In the genomic region with DNA sequence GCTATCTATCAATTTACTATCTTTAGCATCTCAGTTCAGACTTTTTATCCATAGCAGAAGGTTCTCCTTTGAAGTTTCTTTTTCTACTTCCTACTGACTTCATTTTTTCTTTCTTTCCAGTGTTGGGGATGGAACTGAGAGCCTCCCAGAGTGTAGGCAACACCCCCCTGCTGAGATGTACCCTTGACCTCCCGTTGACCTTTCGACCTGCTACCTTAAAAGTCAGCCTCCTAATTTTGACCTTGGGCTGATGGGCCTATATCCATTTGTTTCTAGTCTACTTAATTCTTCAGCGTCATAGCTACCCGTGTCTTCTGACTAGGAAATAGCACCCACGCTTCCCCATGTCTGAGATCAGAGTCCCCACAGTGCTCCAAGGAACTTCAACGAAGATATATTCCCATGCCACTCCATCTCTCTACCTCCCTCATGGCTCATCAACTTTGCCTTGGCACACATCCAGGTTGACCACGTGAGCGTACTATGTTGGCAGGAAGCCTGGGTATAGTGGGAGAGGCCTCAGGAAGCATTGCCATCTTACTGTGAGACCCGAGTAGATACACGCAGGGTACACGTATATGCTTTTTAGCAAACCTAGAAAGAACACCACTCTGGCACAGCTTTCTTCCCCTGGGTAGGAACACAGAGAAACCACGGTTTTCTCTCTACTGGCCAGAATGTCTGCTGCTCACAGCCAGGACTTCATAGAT, we compare ENCODE assay signal across 8 mouse cellular contexts. TPM values are rescaled to one million over a fixed set of nuclear protein-coding genes. Genes with fewer than 3 reads are reported as not detected.
A peak's percentile ranks its signal among the peaks of the same experiment; 100 is the strongest.
DNase-seq lines count a peak whose midpoint lies in the region; ATAC-seq and TF ChIP-seq lines count a peak whose summit lies in the region.

No protein-coding gene starts in this region.

- TF ChIP-seq POLR2A in bone marrow macrophage, adult 2 months (IDR thresholded peaks at IDR 0.05; ENCODE audit: borderline replicate concordance, low read depth, low read length): no peak

- H3K9ac ChIP-seq in hindbrain, postnatal 0 days (replicated peaks; ENCODE audit: low read length): no peak overlapping the region

- no peaks in the 10 kb centered on the region for H3K9me3 ChIP-seq in hindbrain, postnatal 0 days (ENCODE audit: low read length)

- H3K4me1 ChIP-seq in bone marrow macrophage, adult 2 months (ENCODE audit: control insufficient read depth, insufficient read depth, low read length): peaks cover 12% of the 10 kb centered on the region
- 0 out of 2 replicates have a peak, but pooled peaks cover 3% of the 10 kb centered on the region for H3K4me1 ChIP-seq in hindbrain, postnatal 0 days (ENCODE audit: insufficient read depth, low read length)

- H3K4me2 ChIP-seq in hindbrain, postnatal 0 days (ENCODE audit: low read depth, low read length): peak overlapping the region; percentile 48

- no peaks in the 10 kb centered on the region for H3K27me3 ChIP-seq in hindbrain, postnatal 0 days (ENCODE audit: insufficient read depth, low read length)

- ATAC-seq in hindbrain, postnatal 0 days: peak; percentile 62
- peak; percentile 6; the same call in 1 of the 2 replicates for ATAC-seq in megakaryocyte, adult 5-6 weeks (ENCODE audit: poor library complexity, severe bottlenecking)

- no peak for TF ChIP-seq CTCF in bone marrow macrophage, adult 2 months (IDR thresholded peaks at IDR 0.05; ENCODE audit: low read depth, low read length)
- TF ChIP-seq CTCF in hindbrain, postnatal 0 days (IDR thresholded peaks at IDR 0.05; ENCODE audit: low read depth): no peak

- DNase-seq in MN1 (ENCODE audit: low spot score): peak; percentile 89
- DNase-seq in frontal cortex, postnatal 25 days (ENCODE audit: low spot score in 2 of 2): peak; percentile 46 to 70
- DNase-seq in hindbrain, postnatal 0 days (ENCODE audit: low spot score): peak; percentile 89
- DNase-seq in layer of hippocampus, postnatal 36 days: peak; percentile 67 to 69
- peak; percentile 3 to 27 for DNase-seq in spleen, postnatal 36 days (ENCODE audit: low spot score in 2 of 2)
- no peak for DNase-seq in embryo, embryonic 9.5 days (ENCODE audit: extremely low spot score)

- peak overlapping the region; percentile 62 for H3K27ac ChIP-seq in bone marrow macrophage, adult 2 months (ENCODE audit: insufficient read depth, low read depth, low read length)
- peak overlapping the region; percentile 48; the same call in 1 of the 2 replicates for H3K27ac ChIP-seq in hindbrain, postnatal 0 days

- H3K4me3 ChIP-seq in bone marrow macrophage, adult 2 months (ENCODE audit: insufficient read depth, low read length): peak overlapping the region; percentile 41
- H3K4me3 ChIP-seq in hindbrain, postnatal 0 days (ENCODE audit: low read length): peak overlapping the region; percentile 9; the same call in 1 of the 2 replicates

- H3K36me3 ChIP-seq in hindbrain, postnatal 0 days (ENCODE audit: insufficient read depth, low read length): no peaks in the 10 kb centered on the region

- 44% methylated on average over 12 of the region's 12 CpGs for WGBS in hindbrain, postnatal 0 days

RNA-seq across cellular contexts. Expression of gene Dapl1, which starts 46.6 kb away (rescaled TPM):
- polyA plus RNA-seq in bone marrow macrophage, adult 2 months (2012; ENCODE audit: insufficient read depth, insufficient read length, missing spikeins): not detected in 2 replicates
- 6.8 TPM in 1 of 2 replicates, not detected in the other for total RNA-seq in hindbrain, postnatal 0 days (2014; rRNA removed)
- 5.6 and 5.9 TPM in 2 replicates for polyA plus RNA-seq in hindbrain, postnatal 0 days (2015; fragmentation: Nextera tagmentation; extraction: Ambion mirVana)
- total RNA-seq in layer of hippocampus, postnatal 36 days (2021): not detected
- 0.43 TPM in 1 of 2 replicates, not detected in the other for total RNA-seq in megakaryocyte, adult 5-6 weeks (2015)
- total RNA-seq in megakaryocyte, adult 5-6 weeks (2017): 0.66 TPM in 1 of 2 replicates, not detected in the other
